Mouse (Mus musculus) cortical plate, adult 2 months (tissue): ENCODE data around the gene Ripor2.

Experiments used
- CTCF ChIP-seq: fragments of 200-500 bp; IDR thresholded peaks from 2 replicates; pipeline ENCODE4 v1.5.1; 2011; ENCODE audit warnings: mild to moderate bottlenecking, control low read depth, low read length; ENCODE audit not compliant: insufficient read depth; ENCODE audit errors: extremely low read depth
- POLR2A ChIP-seq: fragments of 200-500 bp; IDR thresholded peaks from 2 replicates; pipeline ENCODE4 v1.6.1; 2011; ENCODE audit warnings: mild to moderate bottlenecking, low read length, control low read depth; ENCODE audit not compliant: insufficient read depth; ENCODE audit errors: extremely low read depth

GRCm38 (mm10) chr13:24717677-24718076, 135.7 kb downstream of the Ripor2 start:
- TF ChIP-seq CTCF (no peak), POLR2A (no peak)
